Mouse (Mus musculus) right cerebral cortex, adult 2 months (tissue): ENCODE measurements around the gene Gm20388.

Experiments used
- DNase-seq, 2 experiments: peaks; one replicate each; pipeline ENCODE4 v3.0.0; 2021 to 2022; ENCODE audit warnings: low spot score in 2 of 2

Gene Gm20388

GRCm38 (mm10) chr8:121001951-121002350 lies 1091.3 kb downstream of the Gm20388 start:
- no peak for DNase-seq

- no peak for DNase-seq
Measured at GRCm38 (mm10) chr8:121002871-121003539, 1092.4 kb downstream of the Gm20388 start.

- DNase-seq = no peak
Measured at GRCm38 (mm10) chr8:121003639-121004038, 1093.0 kb downstream of the Gm20388 start.

GRCm38 (mm10) chr8:121013318-121013717 lies 1102.7 kb downstream of the Gm20388 start:
- no peak for DNase-seq

GRCm38 (mm10) chr8:121016621-121017020 lies 1106.0 kb downstream of the Gm20388 start:
- DNase-seq = no peak

GRCm38 (mm10) chr8:121018236-121018635 lies 1107.6 kb downstream of the Gm20388 start:
- no peak for DNase-seq

- peak in 1 of 2 experiments; percentile 7 for DNase-seq
Measured at GRCm38 (mm10) chr8:121021488-121021887, 1110.8 kb downstream of the Gm20388 start.

- no peak for DNase-seq
Measured at GRCm38 (mm10) chr8:121023003-121023402, 1112.4 kb downstream of the Gm20388 start.

GRCm38 (mm10) chr8:121023736-121024135 lies 1113.1 kb downstream of the Gm20388 start:
- DNase-seq = no peak

GRCm38 (mm10) chr8:121025486-121025885 lies 1114.8 kb downstream of the Gm20388 start:
- no peak for DNase-seq

GRCm38 (mm10) chr8:121027787-121028186 lies 1117.1 kb downstream of the Gm20388 start:
- DNase-seq = no peak

GRCm38 (mm10) chr8:121029076-121029475 lies 1118.4 kb downstream of the Gm20388 start:
- no peak for DNase-seq

GRCm38 (mm10) chr8:121030496-121031040 lies 1119.9 kb downstream of the Gm20388 start:
- no peak for DNase-seq

- DNase-seq = no peak
Measured at GRCm38 (mm10) chr8:121033299-121034013, 1122.8 kb downstream of the Gm20388 start.

- no peak for DNase-seq
Measured at GRCm38 (mm10) chr8:121035611-121036010, 1125.0 kb downstream of the Gm20388 start.

- no peak for DNase-seq
Measured at GRCm38 (mm10) chr8:121043719-121044440, 1133.2 kb downstream of the Gm20388 start.

- no peak for DNase-seq
Measured at GRCm38 (mm10) chr8:121047441-121047840, 1136.8 kb downstream of the Gm20388 start.

GRCm38 (mm10) chr8:121058081-121058480 lies 1147.4 kb downstream of the Gm20388 start:
- no peak for DNase-seq

GRCm38 (mm10) chr8:121059098-121059497 lies 1148.5 kb downstream of the Gm20388 start:
- peak; percentile 44 to 54 for DNase-seq

- no peak for DNase-seq
Measured at GRCm38 (mm10) chr8:121062521-121062920, 1151.9 kb downstream of the Gm20388 start.

- no peak for DNase-seq
Measured at GRCm38 (mm10) chr8:121063649-121064048, 1153.0 kb downstream of the Gm20388 start.

- no peak for DNase-seq
Measured at GRCm38 (mm10) chr8:121071454-121071853, 1160.8 kb downstream of the Gm20388 start.
